In the genomic region with DNA sequence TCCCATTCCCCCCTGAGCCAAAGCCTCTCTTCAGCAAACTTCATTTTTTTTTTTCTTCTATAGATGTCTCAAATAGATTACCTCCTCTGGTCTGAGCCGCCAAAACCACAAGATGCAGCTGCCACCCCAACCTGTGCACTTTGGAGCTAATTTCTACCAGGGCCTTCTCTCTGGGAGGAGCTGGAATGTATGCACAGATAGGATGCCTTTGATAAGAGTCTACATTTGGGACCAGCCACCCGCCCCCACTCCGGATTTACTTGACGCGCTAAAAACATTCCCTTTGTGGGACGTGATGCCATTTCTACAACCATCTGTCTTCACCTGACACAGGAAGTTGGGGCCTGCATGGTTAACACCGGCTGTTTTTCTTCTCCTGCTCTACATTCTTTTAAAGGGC, we compare ENCODE assay signal across 10 mouse cellular contexts.
DNase-seq lines count a peak whose midpoint lies in the region; ATAC-seq lines count a peak whose summit lies in the region.
"Had no signal": no experiment of that assay in that cellular context is flagged by ENCODE, and none has a peak within 500 bp of the region (broad histone marks: within the 10 kb centered on the region; RNA-seq: fewer than 3 reads in every experiment).

No protein-coding gene starts in this region.

- H3K4me2 ChIP-seq in heart, embryonic 15.5 days: 0 out of 2 replicates have a peak overlapping the region, but pooled peaks have one; percentile 15
- H3K4me2 ChIP-seq in embryonic facial prominence, embryonic 15.5 days (replicated peaks): no peak overlapping the region

- no peak for ATAC-seq in heart, embryonic 15.5 days (replicated peaks; ENCODE audit: insufficient number of reproducible peaks, insufficient read depth, low FRiP score, low read depth)
- ATAC-seq in embryonic facial prominence, embryonic 15.5 days (ENCODE audit: insufficient number of reproducible peaks, low FRiP score, low TSS enrichment, low read depth): no peak
- ATAC-seq in megakaryocyte, adult 5-6 weeks (ENCODE audit: poor library complexity, severe bottlenecking): no peak

- no peak overlapping the region for H3K27ac ChIP-seq in heart, embryonic 15.5 days
- 0 out of 2 replicates have a peak overlapping the region, but pooled peaks have one; percentile 49 for H3K27ac ChIP-seq in embryonic facial prominence, embryonic 15.5 days (replicated peaks)

- intact Hi-C loops in heart, postnatal 36 days (cut with DNase I): no loop called here

- no peaks in the 10 kb centered on the region for H3K9me3 ChIP-seq in heart, embryonic 15.5 days (replicated peaks)
- no peaks in the 10 kb centered on the region for H3K9me3 ChIP-seq in embryonic facial prominence, embryonic 15.5 days (replicated peaks)

- H3K9ac ChIP-seq in heart, embryonic 15.5 days: no peak overlapping the region
- H3K9ac ChIP-seq in embryonic facial prominence, embryonic 15.5 days: no peak overlapping the region
- H3K9ac ChIP-seq: forebrain, postnatal 0 days had no signal

- H3K27me3 ChIP-seq in heart, embryonic 15.5 days: no peaks in the 10 kb centered on the region
- H3K27me3 ChIP-seq in embryonic facial prominence, embryonic 15.5 days: no peaks in the 10 kb centered on the region

- no peaks in the 10 kb centered on the region for H3K36me3 ChIP-seq in heart, embryonic 15.5 days
- H3K36me3 ChIP-seq in embryonic facial prominence, embryonic 15.5 days: no peaks in the 10 kb centered on the region

- peaks cover 30% of the 10 kb centered on the region for H3K4me1 ChIP-seq in heart, embryonic 15.5 days (replicated peaks)
- H3K4me1 ChIP-seq in embryonic facial prominence, embryonic 15.5 days: peaks cover 19% of the 10 kb centered on the region

- H3K4me3 ChIP-seq in heart, embryonic 15.5 days: no peak overlapping the region
- no peak overlapping the region for H3K4me3 ChIP-seq in embryonic facial prominence, embryonic 15.5 days (replicated peaks)

- WGBS in heart, embryonic 15.5 days: 19% methylated on average over 7 of the region's 7 CpGs
- WGBS in embryonic facial prominence, embryonic 15.5 days: 48% methylated on average over 7 of the region's 7 CpGs

- no peak for DNase-seq in heart, postnatal 36 days
- DNase-seq in CD4-positive helper T cell, adult 2 months (ENCODE audit: low read depth, low spot score): peak; percentile 44
- DNase-seq in right cerebral cortex, postnatal 14 days: peak; percentile 31
- no peak for DNase-seq in gastrocnemius, adult 8-10 months (ENCODE audit: low spot score in 2 of 2)
- DNase-seq in adrenal gland, adult 2 months: no peak
- DNase-seq: adrenal gland, postnatal 10 days; forebrain, postnatal 0 days had no signal

Comparison
In these comparisons a context has a peak if more than half of its experiments do, and no peak if none do; other contexts are left out.
1. DNase-seq: peak in CD4-positive helper T cell, adult 2 months (single experiment) and right cerebral cortex, postnatal 14 days (single experiment); none in heart, postnatal 36 days (0 of 2), gastrocnemius, adult 8-10 months (0 of 2) and adrenal gland, adult 2 months (single experiment).